Mouse (Mus musculus): ENCODE data around the gene Elmsan1. TPM values are rescaled to one million over a fixed set of nuclear protein-coding genes. Genes with fewer than 3 reads are reported as not detected.

Elmsan1 gene
- polyA plus RNA-seq, 1 experiment from 2014 or later, result 13.2 TPM

DNA sequence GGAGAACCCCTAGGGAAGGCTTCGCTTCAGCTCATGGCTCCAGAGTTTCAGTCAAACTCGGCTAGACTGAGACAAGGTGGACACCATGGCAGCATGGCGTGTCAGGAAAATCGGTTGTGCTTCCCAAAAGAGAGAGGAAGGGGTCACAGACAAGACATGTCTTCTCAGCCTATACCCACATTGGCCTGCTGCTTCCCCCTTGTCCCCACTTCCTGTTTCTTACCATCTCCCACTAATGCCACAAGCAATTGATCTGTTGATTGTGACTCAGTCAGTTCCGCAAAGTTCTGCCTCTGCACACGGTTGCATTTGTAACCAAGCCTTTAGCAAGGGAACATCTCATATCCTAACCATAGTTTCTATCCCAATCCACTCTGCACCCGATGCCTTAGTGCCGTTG lies 88.8 kb downstream of the Elmsan1 start:
- H3K4me1 ChIP-seq, result no peaks in the 10 kb centered on the region
- no peaks in the 10 kb centered on the region for H3K9me3 ChIP-seq
- 87% methylated on average over 8 of the region's 8 CpGs for WGBS
- H3K4me2 ChIP-seq, result no peak overlapping the region
- H3K36me3 ChIP-seq, result peaks cover 28% of the 10 kb centered on the region
- no peaks in the 10 kb centered on the region for H3K27me3 ChIP-seq
- no peak overlapping the region for H3K4me3 ChIP-seq
- ATAC-seq (ENCODE audit: insufficient number of reproducible peaks, low FRiP score, low TSS enrichment, low read depth), result no peak
- no peak overlapping the region for H3K9ac ChIP-seq
- H3K27ac ChIP-seq, result no peak overlapping the region

DNA sequence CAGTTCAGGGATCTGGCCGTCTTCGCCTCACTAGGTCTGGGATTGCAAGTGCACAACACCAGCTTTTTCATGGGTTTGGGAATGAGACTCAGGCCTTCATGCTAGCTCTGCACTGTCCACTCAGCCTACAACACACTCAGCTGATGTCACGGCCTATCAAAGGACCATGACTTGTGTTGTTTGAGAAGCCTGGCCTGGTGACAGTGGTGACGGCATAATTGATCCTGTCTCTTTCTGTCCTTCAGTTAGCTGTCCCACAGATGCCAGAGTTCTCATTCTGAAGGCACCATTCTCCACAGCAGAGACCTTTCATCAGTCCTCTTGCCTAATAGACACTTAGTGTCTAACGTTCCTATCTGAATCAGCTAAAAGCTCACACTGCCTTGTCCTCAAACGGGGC lies 90.1 kb downstream of the Elmsan1 start:
- no peak overlapping the region for H3K4me3 ChIP-seq
- no peaks in the 10 kb centered on the region for H3K4me1 ChIP-seq
- ATAC-seq (ENCODE audit: insufficient number of reproducible peaks, low FRiP score, low TSS enrichment, low read depth), result no peak
- H3K4me2 ChIP-seq, result no peak overlapping the region
- WGBS, result 86% methylated on average over 6 of the region's 6 CpGs
- H3K27me3 ChIP-seq, result no peaks in the 10 kb centered on the region
- no peak overlapping the region for H3K9ac ChIP-seq
- H3K9me3 ChIP-seq, result no peaks in the 10 kb centered on the region
- no peak overlapping the region for H3K27ac ChIP-seq
- peaks cover 28% of the 10 kb centered on the region for H3K36me3 ChIP-seq

DNA sequence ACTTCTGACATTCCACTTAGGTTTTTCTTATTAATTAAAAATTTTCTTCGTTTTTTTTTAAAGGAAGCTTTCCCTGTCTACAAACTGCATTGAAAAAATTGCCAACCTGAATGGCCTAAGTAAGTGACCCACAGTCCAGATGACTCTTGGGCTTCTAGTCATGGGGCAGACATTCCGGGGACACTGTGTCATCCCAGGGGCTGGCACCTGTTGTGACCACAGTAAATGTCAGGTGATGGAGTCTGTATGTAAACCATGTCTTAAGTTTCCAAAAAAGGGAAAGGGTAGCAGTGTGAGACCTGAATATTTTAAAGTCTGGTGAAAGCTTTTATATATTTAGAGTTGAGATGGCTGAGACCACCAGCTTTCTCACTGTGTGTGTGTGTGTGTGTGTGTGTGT lies 91.8 kb downstream of the Elmsan1 start:
- WGBS, result 77% methylated on average over 2 of the region's 2 CpGs
- Histone ChIP-seq H3K4me1 (no peaks in the 10 kb centered on the region), H3K4me2 (no peak overlapping the region), H3K36me3 (peaks cover 25% of the 10 kb centered on the region), H3K27me3 (no peaks in the 10 kb centered on the region), H3K9ac (no peak overlapping the region), H3K9me3 (no peaks in the 10 kb centered on the region), H3K4me3 (no peak overlapping the region), H3K27ac (no peak overlapping the region)
- ATAC-seq (ENCODE audit: insufficient number of reproducible peaks, low FRiP score, low TSS enrichment, low read depth), result no peak

DNA sequence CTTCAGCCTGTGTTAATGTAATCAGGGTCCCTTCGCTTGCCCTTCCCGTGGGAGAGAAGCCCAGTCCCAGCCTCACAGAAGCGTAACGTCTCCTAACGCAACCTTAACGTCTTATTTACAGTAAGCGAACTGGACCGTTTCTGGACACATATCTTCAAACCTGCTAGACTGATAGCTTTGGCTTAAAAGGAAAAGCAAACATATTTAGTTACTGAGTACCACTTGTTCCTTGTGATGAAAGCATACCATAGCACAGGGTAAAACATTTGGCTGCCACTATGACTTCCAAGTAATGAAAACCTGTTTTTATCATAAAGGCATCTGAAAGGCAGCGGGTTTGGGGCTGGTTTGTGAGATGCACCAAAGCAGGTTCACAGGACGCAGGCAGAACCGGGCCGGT lies 92.8 kb downstream of the Elmsan1 start:
- Histone ChIP-seq H3K4me1 (no peaks in the 10 kb centered on the region), H3K9ac (no peak overlapping the region), H3K36me3 (peaks cover 23% of the 10 kb centered on the region), H3K9me3 (no peaks in the 10 kb centered on the region), H3K27me3 (no peaks in the 10 kb centered on the region), H3K27ac (no peak overlapping the region), H3K4me2 (no peak overlapping the region), H3K4me3 (no peak overlapping the region)
- ATAC-seq (ENCODE audit: insufficient number of reproducible peaks, low FRiP score, low TSS enrichment, low read depth), result no peak
- WGBS, result 74% methylated on average over 12 of the region's 12 CpGs

DNA sequence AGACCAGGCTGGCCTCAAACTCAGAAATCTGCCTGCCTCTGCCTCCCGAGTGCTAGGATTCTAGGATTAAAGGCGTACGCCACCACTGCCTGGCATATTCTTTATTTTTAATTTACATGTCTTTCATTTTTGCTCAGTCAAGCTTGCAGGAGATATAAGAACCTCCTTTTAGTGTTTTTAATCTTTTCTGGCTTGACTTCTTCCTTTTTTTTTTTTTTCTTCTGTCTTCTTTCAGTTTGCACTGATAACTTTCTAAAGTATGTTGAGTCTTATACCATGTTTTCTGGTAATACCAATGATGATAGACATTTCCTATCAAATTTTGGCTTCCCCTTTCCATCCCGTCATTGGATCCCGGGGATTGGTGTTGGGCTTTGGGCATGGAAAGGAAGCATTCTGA lies 99.1 kb downstream of the Elmsan1 start:
- Histone ChIP-seq H3K4me3 (no peak overlapping the region), H3K9ac (no peak overlapping the region), H3K4me1 (peaks cover 8% of the 10 kb centered on the region; the same call in 1 of the 2 replicates), H3K9me3 (no peaks in the 10 kb centered on the region), H3K27ac (no peak overlapping the region), H3K36me3 (no peaks in the 10 kb centered on the region), H3K27me3 (no peaks in the 10 kb centered on the region), H3K4me2 (no peak overlapping the region)
- no peak for ATAC-seq (ENCODE audit: insufficient number of reproducible peaks, low FRiP score, low TSS enrichment, low read depth)
- 97% methylated on average over 5 of the region's 5 CpGs for WGBS

- Histone ChIP-seq H3K4me1 (peaks cover 8% of the 10 kb centered on the region; the same call in 1 of the 2 replicates), H3K9ac (peak within 1 kb of the TSS; percentile 52; the same call in 1 of the 2 replicates), H3K27me3 (no peaks in the 10 kb centered on the region), H3K27ac (peak within 1 kb of the TSS; percentile 54; the same call in 1 of the 2 replicates), H3K9me3 (no peaks in the 10 kb centered on the region), H3K4me3 (peak within 1 kb of the TSS; percentile 81), H3K4me2 (peak within 1 kb of the TSS; percentile 69), H3K36me3 (no peaks in the 10 kb centered on the region)
- WGBS, result 3% methylated on average over 29 of the region's 35 CpGs
- ATAC-seq (ENCODE audit: insufficient number of reproducible peaks, low FRiP score, low TSS enrichment, low read depth), result peak; percentile 93
Observed at GRCm38 (mm10) chr12:84114153-84114994, 104.3 kb downstream of the Elmsan1 start, which contains the start of gene Dnal1. TSS of gene Dnal1 (plus strand) at chr12:84114366.

DNA sequence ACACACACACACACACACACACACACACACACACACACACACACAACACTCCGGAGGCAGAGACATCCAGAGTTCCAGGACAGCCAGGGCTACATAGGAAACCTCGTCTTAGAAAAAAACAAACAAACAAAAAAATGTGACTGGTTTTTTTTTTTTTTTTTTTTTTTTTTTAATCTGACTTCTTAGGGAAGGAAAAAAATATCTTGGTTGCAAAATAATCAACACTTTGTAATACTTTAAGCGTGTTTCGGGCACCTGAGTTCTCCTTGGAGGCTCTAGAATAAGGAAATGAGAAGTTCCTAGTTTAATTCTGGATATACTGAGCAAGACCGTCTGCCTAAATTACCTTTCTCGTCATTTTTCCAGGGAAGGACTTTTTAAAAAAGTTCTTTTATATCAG lies 105.0 kb downstream of the Elmsan1 start:
- no peak overlapping the region for H3K9ac ChIP-seq

GRCm38 (mm10) chr12:84110814-84111213 lies 107.9 kb downstream of the Elmsan1 start:
- no peak overlapping the region for H3K27ac ChIP-seq
- no peak overlapping the region for H3K9ac ChIP-seq
- peaks cover 8% of the 10 kb centered on the region; the same call in 1 of the 2 replicates for H3K4me1 ChIP-seq
- H3K4me3 ChIP-seq, result no peak overlapping the region
- no peak for ATAC-seq (ENCODE audit: insufficient number of reproducible peaks, low FRiP score, low TSS enrichment, low read depth)
- H3K36me3 ChIP-seq, result no peaks in the 10 kb centered on the region
- 89% methylated on average over 4 of the region's 4 CpGs for WGBS
- no peaks in the 10 kb centered on the region for H3K9me3 ChIP-seq
- no peaks in the 10 kb centered on the region for H3K27me3 ChIP-seq
- no peak overlapping the region for H3K4me2 ChIP-seq

More for the DNA sequence above, 105.0 kb downstream of the Elmsan1 start:
- Histone ChIP-seq H3K4me3 (peak overlapping the region; percentile 81), H3K27ac (no peak overlapping the region), H3K9me3 (no peaks in the 10 kb centered on the region), H3K27me3 (no peaks in the 10 kb centered on the region), H3K4me1 (peaks cover 8% of the 10 kb centered on the region; the same call in 1 of the 2 replicates), H3K4me2 (peak overlapping the region; percentile 69), H3K36me3 (no peaks in the 10 kb centered on the region)
- ATAC-seq (ENCODE audit: insufficient number of reproducible peaks, low FRiP score, low TSS enrichment, low read depth), result no peak
- 41% methylated on average over 6 of the region's 6 CpGs for WGBS

GRCm38 (mm10) chr12:84109924-84110323 lies 108.8 kb downstream of the Elmsan1 start:
- 78% methylated on average over 1 of the region's 1 CpGs for WGBS
- Histone ChIP-seq H3K36me3 (no peaks in the 10 kb centered on the region), H3K4me3 (no peak overlapping the region), H3K27me3 (no peaks in the 10 kb centered on the region), H3K4me2 (no peak overlapping the region), H3K9me3 (no peaks in the 10 kb centered on the region), H3K9ac (no peak overlapping the region), H3K27ac (no peak overlapping the region), H3K4me1 (peaks cover 4% of the 10 kb centered on the region; the same call in 1 of the 2 replicates)
- no peak for ATAC-seq (ENCODE audit: insufficient number of reproducible peaks, low FRiP score, low TSS enrichment, low read depth)

DNA sequence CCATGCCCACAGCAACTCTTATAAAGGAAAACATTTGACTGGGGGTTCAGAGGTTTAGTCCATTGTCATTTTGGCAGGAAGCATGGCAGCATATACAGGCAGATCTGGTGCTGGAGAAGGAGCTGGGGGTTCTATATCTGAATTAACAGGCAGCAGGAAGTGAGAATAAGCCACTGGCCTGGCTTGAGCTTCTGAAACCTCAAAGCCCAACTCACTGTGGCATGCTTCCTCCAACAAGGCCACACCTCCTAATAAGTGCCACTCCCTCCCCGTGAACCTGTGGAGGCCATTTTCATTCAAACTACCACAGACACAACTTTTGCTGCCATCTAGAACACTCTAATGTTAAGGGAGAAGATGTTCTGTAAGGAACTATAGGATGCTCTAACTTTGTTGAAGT lies 111.0 kb downstream of the Elmsan1 start:
- Histone ChIP-seq H3K4me3 (no peak overlapping the region), H3K27me3 (no peaks in the 10 kb centered on the region), H3K36me3 (no peaks in the 10 kb centered on the region), H3K4me2 (no peak overlapping the region), H3K9me3 (no peaks in the 10 kb centered on the region), H3K4me1 (no peaks in the 10 kb centered on the region), H3K27ac (no peak overlapping the region), H3K9ac (no peak overlapping the region)
- 65% methylated on average over 1 of the region's 1 CpGs for WGBS
- no peak for ATAC-seq (ENCODE audit: insufficient number of reproducible peaks, low FRiP score, low TSS enrichment, low read depth)

GRCm38 (mm10) chr12:84107012-84107411 lies 111.7 kb downstream of the Elmsan1 start:
- Histone ChIP-seq H3K4me1 (no peaks in the 10 kb centered on the region), H3K27ac (no peak overlapping the region), H3K9me3 (no peaks in the 10 kb centered on the region), H3K4me2 (no peak overlapping the region), H3K9ac (no peak overlapping the region), H3K4me3 (no peak overlapping the region), H3K27me3 (no peaks in the 10 kb centered on the region), H3K36me3 (no peaks in the 10 kb centered on the region)
- 73% methylated on average over 3 of the region's 3 CpGs for WGBS
- ATAC-seq (ENCODE audit: insufficient number of reproducible peaks, low FRiP score, low TSS enrichment, low read depth), result no peak

DNA sequence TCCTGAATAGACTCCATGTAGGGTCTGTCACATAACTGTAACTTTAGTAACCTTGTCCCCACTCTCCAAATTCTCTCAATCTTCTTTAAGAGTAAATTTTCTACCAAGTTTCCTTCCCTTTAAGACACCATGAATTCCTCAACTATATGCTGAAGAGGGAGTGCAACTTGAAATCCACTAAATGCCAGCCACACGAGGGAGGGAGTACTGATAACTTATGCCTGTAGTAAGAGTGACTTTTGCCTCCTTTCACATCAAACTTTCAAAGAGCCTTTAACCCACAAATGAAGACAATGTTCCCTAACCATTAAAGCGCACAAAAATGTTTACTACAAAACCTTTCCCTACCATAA lies 117.2 kb downstream of the Elmsan1 start:
- Histone ChIP-seq H3K27me3 (no peaks in the 10 kb centered on the region), H3K4me1 (no peaks in the 10 kb centered on the region; the same call in 1 of the 2 replicates), H3K36me3 (no peaks in the 10 kb centered on the region), H3K27ac (0 out of 2 replicates have a peak overlapping the region, but pooled peaks have one; percentile 71), H3K4me2 (peak overlapping the region; percentile 76), H3K9ac (0 out of 2 replicates have a peak overlapping the region, but pooled peaks have one; percentile 47), H3K4me3 (peak overlapping the region; percentile 54), H3K9me3 (no peaks in the 10 kb centered on the region)
- 54% methylated on average over 2 of the region's 2 CpGs for WGBS
- ATAC-seq (ENCODE audit: insufficient number of reproducible peaks, low FRiP score, low TSS enrichment, low read depth), result no peak
